Mouse (Mus musculus) lung, embryonic 14.5 days (tissue): ENCODE data around the gene Bicdl2. TPM values are rescaled to one million over a fixed set of nuclear protein-coding genes. Genes with fewer than 3 reads are reported as not detected.

Experiments used
- ATAC-seq: fragments of 200-750 bp; cut with Nextera tagmentation; 2 replicates; pipeline ENCODE4 v1.8.0; 2017; ENCODE audit warnings: mild to moderate bottlenecking, moderate TSS enrichment, moderate library complexity; ENCODE audit not compliant: insufficient read depth
- DNase-seq: peaks from one replicate; pipeline ENCODE4 v3.0.0-alpha.2; 2015
- H3K27ac ChIP-seq: fragments of 300-500 bp; sonication (generic); 2 replicates; pipeline ENCODE4 v1.5.1; 2014; ENCODE audit warnings: low read depth, mild to moderate bottlenecking, moderate library complexity
- H3K27me3 ChIP-seq: fragments of 300-500 bp; sonication (generic); 2 replicates; pipeline ENCODE4 v1.6.1; 2014; ENCODE audit warnings: low read length, control low read depth; ENCODE audit not compliant: insufficient read depth
- H3K36me3 ChIP-seq: fragments of 300-500 bp; sonication (generic); 2 replicates; pipeline ENCODE4 v1.6.1; 2014; ENCODE audit warnings: control low read depth; ENCODE audit not compliant: insufficient read depth
- H3K4me1 ChIP-seq: fragments of 300-500 bp; sonication (generic); 2 replicates; pipeline ENCODE4 v1.6.1; 2014; ENCODE audit warnings: antibody characterized with exemption, control low read depth; ENCODE audit not compliant: insufficient read depth
- H3K4me2 ChIP-seq: fragments of 300-500 bp; sonication (generic); 2 replicates; pipeline ENCODE4 v1.6.1; 2014; ENCODE audit warnings: mild to moderate bottlenecking
- H3K4me3 ChIP-seq: fragments of 300-500 bp; sonication (generic); 2 replicates; pipeline ENCODE4 v1.5.1; 2014; ENCODE audit warnings: low read depth, low read length
- H3K9ac ChIP-seq: fragments of 300-500 bp; sonication (generic); 2 replicates; pipeline ENCODE4 v1.6.1; 2014
- H3K9me3 ChIP-seq: fragments of 300-500 bp; sonication (generic); 2 replicates; pipeline ENCODE4 v1.6.1; 2016; ENCODE audit warnings: low read depth, low read length, control low read depth
- CTCF ChIP-seq: IDR thresholded peaks from 2 replicates; pipeline ENCODE4 v1.5.1; 2016; ENCODE audit warnings: antibody characterized with exemption, low read depth
- WGBS: fragments of 180-500 bp; shearing (Covaris S2); extraction: QIAGEN DNeasy Blood & Tissue Kit; methylation state at CpG from one replicate; pipeline ENCODE4 v1.1.7; 2014; 5-methylcytosine and 5-hydroxymethylcytosine counted together
- polyA plus RNA-seq: library from polyadenylated mRNA; unstranded; fragments of >200 nt; fragmentation: Nextera tagmentation; extraction: Ambion mirVana; gene quantifications from 2 replicates; pipeline ENCODE4 v1.2.1, GENCODE M21; 2014

Bicdl2 gene
- polyA plus RNA-seq, 1 experiment from 2014 or later: 1.9 TPM

- peak within 1 kb of the TSS; percentile 38 for H3K9ac ChIP-seq
- peak within 1 kb of the TSS; percentile 38 for H3K4me3 ChIP-seq
- peak; percentile 69 for DNase-seq
- peaks cover 9% of the 10 kb centered on the region; the same call in 1 of the 2 replicates for H3K4me1 ChIP-seq
- no peaks in the 10 kb centered on the region for H3K9me3 ChIP-seq
- TF ChIP-seq CTCF: no peak
- peak within 1 kb of the TSS; percentile 59 for H3K4me2 ChIP-seq
- H3K27ac ChIP-seq: peak within 1 kb of the TSS; percentile 81
- 2% methylated on average over 38 of the region's 38 CpGs for WGBS
- H3K36me3 ChIP-seq: 0 out of 2 replicates have a peak, but pooled peaks cover 7% of the 10 kb centered on the region
- no peak for ATAC-seq
- H3K27me3 ChIP-seq: peaks cover 57% of the 10 kb centered on the region
Measured at GRCm38 (mm10) chr17:23679127-23679835, 19.0 kb downstream of the Bicdl2 start, which contains the start of gene Cldn6. Gene Cldn6 (plus strand): TSS chr17:23679249.

DNA sequence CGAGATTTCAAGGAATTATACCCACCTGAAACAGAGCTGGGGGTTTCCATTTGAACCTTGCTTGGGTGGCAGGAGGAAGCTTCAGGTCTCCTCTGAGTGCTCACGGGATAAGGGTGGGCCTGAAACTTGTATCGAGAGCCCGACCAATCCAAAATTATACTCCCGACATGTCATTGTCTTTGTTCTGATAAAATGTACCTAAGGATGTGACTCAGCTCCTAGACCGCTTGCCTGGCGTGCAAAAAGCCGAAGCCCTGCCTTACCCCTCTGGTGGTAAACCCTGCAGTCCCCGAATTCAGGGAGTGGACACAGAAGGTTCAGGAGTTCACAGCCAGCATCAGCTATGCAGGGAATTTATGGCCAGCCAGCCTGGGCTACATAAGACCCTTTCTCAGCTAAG, 20.0 kb downstream of the Bicdl2 start:
- Histone ChIP-seq H3K4me2 (peak overlapping the region; percentile 59), H3K9me3 (no peaks in the 10 kb centered on the region), H3K4me1 (peaks cover 3% of the 10 kb centered on the region; the same call in 1 of the 2 replicates), H3K36me3 (0 out of 2 replicates have a peak, but pooled peaks cover 3% of the 10 kb centered on the region), H3K27ac (no peak overlapping the region), H3K9ac (peak overlapping the region; percentile 38), H3K27me3 (peaks cover 58% of the 10 kb centered on the region), H3K4me3 (peak overlapping the region; percentile 38)
- no peak for ATAC-seq
- TF ChIP-seq CTCF: no peak
- whole genome bisulfite sequencing: 48% methylated on average over 9 of the region's 9 CpGs
- no peak for DNase-seq

- no peak overlapping the region for H3K27ac ChIP-seq
- TF ChIP-seq CTCF: no peak
- 0 out of 2 replicates have a peak, but pooled peaks cover 3% of the 10 kb centered on the region for H3K36me3 ChIP-seq
- DNase-seq (no peak), ATAC-seq (no peak)
- peak overlapping the region; percentile 38 for H3K4me3 ChIP-seq
- H3K4me2 ChIP-seq: peak overlapping the region; percentile 59
- H3K9me3 ChIP-seq: no peaks in the 10 kb centered on the region
- 53% methylated on average over 10 of the region's 10 CpGs for WGBS
- no peak overlapping the region; the same call in 1 of the 2 replicates for H3K9ac ChIP-seq
- H3K4me1 ChIP-seq: peaks cover 3% of the 10 kb centered on the region; the same call in 1 of the 2 replicates
- peaks cover 58% of the 10 kb centered on the region for H3K27me3 ChIP-seq
Measured at GRCm38 (mm10) chr17:23681086-23681485, 20.8 kb downstream of the Bicdl2 start.

DNA sequence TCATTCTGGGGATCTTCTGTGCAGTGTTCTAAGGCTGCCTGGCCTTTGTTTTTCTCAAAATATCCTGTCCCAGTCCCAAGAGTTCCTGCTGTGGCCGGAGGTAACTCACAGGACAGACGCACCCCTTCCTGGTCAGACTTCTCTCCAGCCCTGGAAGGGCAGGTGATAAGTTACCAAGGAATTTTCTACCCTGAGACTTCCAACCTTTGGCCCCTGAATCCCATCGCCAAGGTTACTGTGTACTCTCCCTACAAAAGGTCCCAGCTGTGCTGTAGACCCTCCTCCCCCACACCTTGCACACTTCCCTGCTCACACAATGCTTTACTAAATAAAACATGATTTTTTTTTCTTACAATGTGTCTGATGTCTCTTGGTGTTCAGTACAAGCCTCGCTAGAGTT, 21.8 kb downstream of the Bicdl2 start:
- Histone ChIP-seq H3K27me3 (peaks cover 54% of the 10 kb centered on the region), H3K4me3 (no peak overlapping the region), H3K9me3 (no peaks in the 10 kb centered on the region), H3K27ac (no peak overlapping the region), H3K4me1 (peaks cover 3% of the 10 kb centered on the region; the same call in 1 of the 2 replicates), H3K36me3 (0 out of 2 replicates have a peak, but pooled peaks cover 3% of the 10 kb centered on the region), H3K4me2 (peak overlapping the region; percentile 59), H3K9ac (no peak overlapping the region; the same call in 1 of the 2 replicates)
- ATAC-seq: no peak
- DNase-seq: no peak
- WGBS: 34% methylated on average over 4 of the region's 4 CpGs
- TF ChIP-seq CTCF: no peak

DNA sequence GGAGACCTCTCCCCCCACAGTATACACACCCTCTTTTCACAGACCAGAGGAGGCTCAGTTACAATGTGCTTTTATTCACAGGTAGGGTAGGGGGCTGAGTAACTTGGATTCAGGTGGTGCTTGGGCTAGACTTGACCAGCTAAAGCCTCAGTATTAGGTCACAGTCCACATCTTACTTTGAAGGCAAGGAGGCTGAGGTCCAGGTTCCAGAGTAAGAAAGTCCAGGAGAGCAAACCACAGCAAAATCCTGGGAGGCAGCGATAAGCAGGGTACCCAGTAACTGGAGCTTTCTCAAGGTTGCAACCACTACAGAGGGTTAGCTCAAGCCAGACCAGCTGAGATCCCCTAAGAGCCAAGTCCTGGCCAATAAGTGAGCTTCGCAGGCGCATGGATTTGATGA, 22.2 kb downstream of the Bicdl2 start:
- Histone ChIP-seq H3K27me3 (peaks cover 54% of the 10 kb centered on the region), H3K4me2 (peak overlapping the region; percentile 59), H3K9me3 (no peaks in the 10 kb centered on the region), H3K4me1 (peaks cover 3% of the 10 kb centered on the region; the same call in 1 of the 2 replicates), H3K36me3 (0 out of 2 replicates have a peak, but pooled peaks cover 3% of the 10 kb centered on the region), H3K4me3 (peak overlapping the region; percentile 8; the same call in 1 of the 2 replicates), H3K27ac (0 out of 2 replicates have a peak overlapping the region, but pooled peaks have one; percentile 63), H3K9ac (peak overlapping the region; percentile 20)
- no peak for TF ChIP-seq CTCF
- DNase-seq (no peak), ATAC-seq (no peak)
- WGBS: 50% methylated on average over 3 of the region's 3 CpGs

- no peak for DNase-seq
- Histone ChIP-seq H3K27me3 (peaks cover 54% of the 10 kb centered on the region), H3K4me2 (peak overlapping the region; percentile 59), H3K27ac (peak overlapping the region; percentile 63), H3K36me3 (0 out of 2 replicates have a peak, but pooled peaks cover 3% of the 10 kb centered on the region), H3K9ac (peak overlapping the region; percentile 20; the same call in 1 of the 2 replicates), H3K4me1 (peaks cover 3% of the 10 kb centered on the region; the same call in 1 of the 2 replicates), H3K4me3 (peak overlapping the region; percentile 8; the same call in 1 of the 2 replicates), H3K9me3 (no peaks in the 10 kb centered on the region)
- WGBS: 21% methylated on average over 15 of the region's 15 CpGs
- TF ChIP-seq CTCF: no peak
- peak; percentile 11 for ATAC-seq
Measured at GRCm38 (mm10) chr17:23683226-23683625, 22.9 kb downstream of the Bicdl2 start.
